Comparison of ENCODE assay signal across 18 mouse cellular contexts in the genomic region with DNA sequence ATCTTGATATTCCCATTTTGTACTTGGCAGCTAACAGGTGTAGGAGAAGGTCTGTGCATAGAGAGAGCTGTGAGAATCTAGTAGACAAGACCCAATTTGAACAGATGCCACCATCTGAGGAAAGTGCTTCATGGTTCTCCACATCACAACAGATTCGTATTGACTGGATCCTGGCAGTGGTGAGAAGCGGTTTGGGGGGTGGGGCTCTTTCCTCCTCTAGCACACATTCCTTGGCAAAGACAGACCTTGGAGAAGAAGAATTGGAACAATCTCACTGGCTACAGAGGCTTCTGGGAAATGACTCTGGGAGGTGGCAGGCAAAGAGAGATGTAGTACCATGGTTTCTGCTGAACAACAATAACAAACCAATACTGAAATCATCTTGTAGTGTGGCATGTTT.
"Had no signal": no experiment of that assay in that cellular context is flagged by ENCODE, and none has a peak within 500 bp of the region (broad histone marks: within the 10 kb centered on the region; RNA-seq: fewer than 3 reads in every experiment).

No protein-coding gene starts in this region.

- H3K27ac ChIP-seq: kidney, postnatal 0 days; limb, embryonic 12.5 days; limb, embryonic 15.5 days; liver, embryonic 14.5 days; lung, embryonic 15.5 days; midbrain, embryonic 10.5 days; midbrain, embryonic 13.5 days; neural tube, embryonic 13.5 days had no signal

- H3K4me3 ChIP-seq: limb, embryonic 12.5 days; limb, embryonic 15.5 days; lung, embryonic 15.5 days; megakaryocyte, embryonic 14.5 days; midbrain, embryonic 10.5 days; midbrain, embryonic 13.5 days; myocyte; neural tube, embryonic 13.5 days had no signal

- DNase-seq: kidney, adult 2 months; kidney, postnatal 25 days; left cerebral cortex, postnatal 4 days; liver, postnatal 0 days; retina, postnatal 1 day; right cerebral cortex, postnatal 25 days; thymus, adult 18-20 months; thymus, postnatal 36 days had no signal
